Mouse (Mus musculus) cerebellum, postnatal 36 days (tissue): Measurements from ENCODE around the gene Ucma.

Source experiments
- DNase-seq, 2 experiments: peaks; one replicate each; pipeline ENCODE4 v3.0.0; 2021 to 2022; ENCODE audit warnings: mixed read lengths in 2 of 2

Gene Ucma

GRCm38 (mm10) chr2:5007107-5007506 is 31.2 kb downstream of the Ucma start:
- DNase-seq, result no peak

GRCm38 (mm10) chr2:5011898-5012490 is 36.1 kb downstream of the Ucma start:
- no peak for DNase-seq

GRCm38 (mm10) chr2:5012491-5013324 is 36.8 kb downstream of the Ucma start, which contains the start of gene Mcm10:
TSS of gene Mcm10 (minus strand) at chr2:5012791.
- peak; percentile 84 to 85 for DNase-seq

- no peak for DNase-seq
These were observed 38.7 kb downstream of the Ucma start for GRCm38 (mm10) chr2:5014616-5015015.

GRCm38 (mm10) chr2:5015527-5015926 is 39.6 kb downstream of the Ucma start:
- DNase-seq, result no peak

GRCm38 (mm10) chr2:5016922-5017321 is 41.0 kb downstream of the Ucma start:
- DNase-seq, result no peak

- no peak for DNase-seq
These were observed 43.8 kb downstream of the Ucma start for GRCm38 (mm10) chr2:5019708-5020107.

GRCm38 (mm10) chr2:5023275-5023674 is 47.4 kb downstream of the Ucma start:
- no peak for DNase-seq

GRCm38 (mm10) chr2:5023699-5024399 is 47.9 kb downstream of the Ucma start:
- DNase-seq, result no peak

- no peak for DNase-seq
These were observed 49.3 kb downstream of the Ucma start for GRCm38 (mm10) chr2:5025162-5025733.

- DNase-seq, result no peak
These were observed 51.1 kb downstream of the Ucma start for GRCm38 (mm10) chr2:5027057-5027456.

GRCm38 (mm10) chr2:5028047-5028446 is 52.1 kb downstream of the Ucma start:
- no peak for DNase-seq

GRCm38 (mm10) chr2:5029808-5030207 is 53.9 kb downstream of the Ucma start:
- no peak for DNase-seq

- DNase-seq, result peak; percentile 64 to 69
These were observed 55.3 kb downstream of the Ucma start for GRCm38 (mm10) chr2:5031215-5031614.

GRCm38 (mm10) chr2:5032665-5033064 is 56.7 kb downstream of the Ucma start:
- DNase-seq, result no peak

- DNase-seq, result no peak
These were observed 57.9 kb downstream of the Ucma start for GRCm38 (mm10) chr2:5033546-5034420.

- DNase-seq, result no peak
These were observed 58.9 kb downstream of the Ucma start for GRCm38 (mm10) chr2:5034801-5035200.

GRCm38 (mm10) chr2:5035241-5035640 is 59.3 kb downstream of the Ucma start:
- DNase-seq, result no peak
